Mouse (Mus musculus) thymus, adult 2 months (tissue): ENCODE data around the gene Uba52.

Experiments
- CTCF ChIP-seq: fragments of 200-500 bp; IDR thresholded peaks from 2 replicates; pipeline ENCODE4 v1.5.1; 2012; ENCODE audit warnings: mild to moderate bottlenecking, control low read depth, low read length, moderate library complexity, borderline replicate concordance; ENCODE audit not compliant: control insufficient read depth, poor library complexity, insufficient read depth; ENCODE audit errors: extremely low read depth
- POLR2A ChIP-seq: fragments of 200-500 bp; IDR thresholded peaks from 2 replicates; pipeline ENCODE4 v1.6.1; 2012; ENCODE audit warnings: mild to moderate bottlenecking, low read length, control low read depth, moderate library complexity; ENCODE audit not compliant: control insufficient read depth, poor library complexity, insufficient read depth; ENCODE audit errors: extremely low read depth

- no peak for TF ChIP-seq POLR2A
- no peak for TF ChIP-seq CTCF
Measured at GRCm38 (mm10) chr8:70558334-70558733, 47.7 kb upstream of the Uba52 start.
